Mouse (Mus musculus) brain, embryonic 14.5 days (tissue): Measurements from ENCODE around the gene Efl1. TPM values are rescaled to one million over a fixed set of nuclear protein-coding genes. Genes with fewer than 3 reads are reported as not detected.

Source experiments
- DNase-seq: peaks from one replicate; pipeline ENCODE4 v3.0.0-alpha.2; 2011; ENCODE audit warnings: low read depth
- CTCF ChIP-seq: fragments of 200-500 bp; IDR thresholded peaks from 2 replicates; pipeline ENCODE4 v1.5.1; 2012; ENCODE audit warnings: inconsistent platforms, mild to moderate bottlenecking, moderate library complexity, borderline replicate concordance; ENCODE audit not compliant: insufficient read depth, insufficient read length; ENCODE audit errors: extremely low read depth
- POLR2A ChIP-seq: fragments of 200-500 bp; IDR thresholded peaks from 2 replicates; pipeline ENCODE4 v1.6.1; 2012; ENCODE audit warnings: mild to moderate bottlenecking, inconsistent platforms, borderline replicate concordance; ENCODE audit not compliant: poor library complexity, insufficient read depth, insufficient read length, severe bottlenecking; ENCODE audit errors: extremely low read depth
- polyA plus RNA-seq: library from polyadenylated mRNA; depleted of rRNA; stranded (reverse); fragments of >200 nt; gene quantifications from 2 replicates; pipeline ENCODE4 v1.2.3, GENCODE M21; 2012

Gene Efl1
- polyA plus RNA-seq, 1 experiment: 11.2 TPM

DNA sequence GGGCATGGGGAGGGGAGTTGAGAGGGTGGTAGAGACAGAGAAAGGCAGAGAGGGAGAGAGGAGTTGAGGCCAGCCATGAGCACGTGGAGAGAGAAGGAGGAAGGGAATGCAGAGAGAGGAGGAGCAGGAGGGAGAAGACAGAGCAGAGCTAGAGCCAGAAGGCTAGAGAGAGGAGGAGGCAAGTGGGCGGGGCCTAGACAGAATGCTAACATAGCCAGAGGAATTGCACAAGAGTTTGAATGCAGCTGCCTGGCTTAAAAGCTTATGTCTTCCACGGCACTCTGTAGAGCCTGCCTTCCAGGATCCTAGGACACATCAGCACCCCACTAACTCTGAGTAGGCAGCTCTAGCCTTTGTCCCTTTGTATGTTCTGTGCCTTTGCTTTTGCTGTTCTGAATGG lies 40.3 kb downstream of the Efl1 start:
- no peak for TF ChIP-seq CTCF
- TF ChIP-seq POLR2A: no peak
- peak; percentile 28 for DNase-seq

DNA sequence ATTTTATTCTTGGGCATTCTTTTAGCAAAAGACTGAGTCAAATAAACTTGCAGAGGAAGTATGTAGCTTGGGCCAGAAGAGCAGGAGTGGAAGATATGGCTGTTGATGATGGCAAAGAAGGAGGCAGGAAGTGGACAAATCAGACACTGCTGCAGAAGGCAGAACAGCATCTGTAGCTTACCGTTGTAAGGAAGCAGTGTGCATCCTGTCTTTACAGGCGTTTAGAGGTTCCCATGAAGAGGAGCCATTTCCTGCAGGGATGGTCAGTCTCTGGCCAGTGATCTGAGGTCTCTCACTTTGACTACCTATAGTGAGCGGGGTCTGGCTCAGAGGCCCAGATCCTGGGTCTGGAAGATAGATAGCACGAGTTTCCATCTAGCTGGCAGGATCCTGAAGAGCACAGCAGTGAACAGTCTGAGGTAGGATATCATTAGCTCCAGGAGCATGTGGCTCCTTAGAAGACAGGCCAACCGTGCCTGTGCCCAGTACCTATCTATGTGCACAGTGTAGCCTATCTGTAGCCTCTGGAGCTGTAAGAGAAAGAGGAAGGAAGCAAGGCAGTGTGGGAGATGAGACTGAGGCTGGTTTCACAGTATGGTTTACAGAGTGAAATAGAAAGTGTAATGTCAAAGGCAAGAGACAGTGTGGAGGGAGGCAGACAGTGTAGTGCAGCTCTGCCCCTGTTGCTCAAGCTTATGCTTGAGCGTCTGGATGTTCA lies 42.8 kb downstream of the Efl1 start:
- TF ChIP-seq CTCF (no peak), POLR2A (no peak)
- DNase-seq: no peak

DNA sequence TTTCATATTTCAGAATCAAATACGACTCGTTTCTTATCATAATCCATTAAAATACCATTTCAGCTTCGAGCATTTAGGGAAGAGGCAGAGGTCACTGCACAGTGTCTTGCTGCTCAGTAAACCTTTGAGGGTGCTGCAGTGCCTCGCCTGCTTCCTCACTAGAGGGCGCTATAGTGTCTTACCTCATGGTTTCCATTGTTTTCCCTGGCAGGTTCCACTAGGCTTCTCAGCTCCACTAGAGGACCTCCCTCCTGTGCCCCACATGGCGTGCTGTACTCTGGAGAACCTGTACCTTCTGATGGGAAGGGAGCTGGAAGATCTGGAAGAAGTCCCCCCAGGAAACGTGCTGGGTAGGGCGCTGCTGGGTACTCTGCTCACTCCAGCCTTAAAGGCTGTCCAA lies 49.3 kb downstream of the Efl1 start:
- TF ChIP-seq CTCF: peak; percentile 17; the same call in 1 of the 2 replicates
- TF ChIP-seq POLR2A: no peak
- no peak for DNase-seq

DNA sequence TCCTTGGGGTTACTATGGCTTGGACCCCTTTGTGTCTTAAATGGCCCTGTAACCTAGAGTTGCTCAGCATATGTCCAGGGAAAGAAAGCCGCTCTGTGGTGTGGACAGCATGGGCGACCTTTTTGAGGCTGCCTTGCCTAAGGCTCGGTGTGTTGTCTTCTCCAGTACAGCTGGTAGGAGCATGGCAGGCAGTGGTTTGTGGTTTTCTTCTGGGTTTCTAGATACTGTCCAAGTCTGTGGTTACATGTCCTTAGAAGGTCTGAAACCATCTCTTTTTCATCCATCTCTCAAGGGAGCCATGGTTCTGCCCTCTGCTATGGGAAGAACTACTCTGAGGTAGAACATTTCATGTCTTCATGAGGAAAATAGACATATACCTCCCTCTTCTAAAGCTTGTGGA lies 50.6 kb downstream of the Efl1 start:
- DNase-seq: no peak
- TF ChIP-seq CTCF: no peak
- no peak for TF ChIP-seq POLR2A

DNA sequence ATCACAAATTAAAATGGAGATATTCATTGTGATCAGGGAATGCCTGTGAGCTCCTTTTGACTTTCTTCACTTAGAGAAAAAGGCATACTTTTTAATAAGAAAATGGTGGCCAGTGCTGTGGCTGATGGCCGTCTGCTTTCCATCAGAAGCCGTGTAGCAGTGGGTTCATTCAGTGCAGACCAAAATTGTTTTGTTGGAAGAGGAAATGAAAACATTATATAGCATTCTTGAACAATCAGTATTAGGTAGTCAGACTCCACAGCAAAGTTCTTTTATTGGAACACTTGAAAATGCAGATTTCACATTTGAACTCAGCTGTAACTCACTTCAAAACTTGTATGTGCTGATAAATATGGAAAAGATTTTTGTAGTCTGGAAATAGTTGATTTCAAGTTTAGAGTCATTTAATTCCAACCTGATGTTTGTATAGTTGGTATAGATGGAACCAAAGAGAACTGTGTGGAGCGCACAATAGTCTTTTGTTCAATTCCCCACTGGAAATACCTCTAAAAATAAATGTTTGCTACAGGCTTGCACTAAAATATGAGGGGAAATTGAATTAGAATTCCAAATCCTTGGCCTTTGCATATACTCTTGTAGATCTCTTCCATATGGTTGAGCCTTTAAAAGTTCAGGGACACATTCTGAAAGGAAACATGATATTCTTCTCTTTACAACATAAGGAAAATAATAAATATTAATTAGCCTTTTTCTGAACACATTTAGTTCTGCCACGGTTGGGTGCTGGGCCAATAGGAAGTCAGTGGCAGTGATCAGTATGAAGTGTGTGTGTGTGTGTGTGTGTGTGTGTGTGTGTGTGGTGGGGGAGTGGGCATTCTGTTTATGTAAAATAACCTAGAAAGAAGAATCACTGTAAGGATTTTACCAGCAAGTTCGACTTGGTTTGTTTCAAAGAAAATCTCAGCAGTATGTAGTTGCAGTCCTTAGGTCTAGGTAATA lies 54.2 kb downstream of the Efl1 start:
- DNase-seq: no peak
- TF ChIP-seq POLR2A (no peak), CTCF (no peak)

DNA sequence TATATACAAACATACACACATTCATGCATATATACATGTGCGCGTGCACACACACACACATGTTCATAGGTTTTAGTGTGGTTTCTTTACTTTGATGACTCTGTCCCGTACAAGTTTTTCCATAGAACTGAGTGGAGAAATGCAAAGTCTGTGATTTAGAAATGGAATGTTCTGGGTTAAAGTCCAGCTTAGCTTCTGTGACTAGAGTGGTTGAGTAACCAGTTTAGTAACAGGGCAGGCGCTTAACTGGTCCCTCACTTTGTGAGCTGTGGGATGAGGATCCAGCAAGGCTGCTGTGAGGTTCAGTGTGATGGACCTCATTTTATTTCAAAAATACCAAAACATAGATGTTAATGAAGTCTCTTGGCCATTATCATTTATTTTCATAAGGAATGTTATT lies 60.8 kb downstream of the Efl1 start:
- TF ChIP-seq POLR2A (no peak), CTCF (no peak)
- DNase-seq: no peak

DNA sequence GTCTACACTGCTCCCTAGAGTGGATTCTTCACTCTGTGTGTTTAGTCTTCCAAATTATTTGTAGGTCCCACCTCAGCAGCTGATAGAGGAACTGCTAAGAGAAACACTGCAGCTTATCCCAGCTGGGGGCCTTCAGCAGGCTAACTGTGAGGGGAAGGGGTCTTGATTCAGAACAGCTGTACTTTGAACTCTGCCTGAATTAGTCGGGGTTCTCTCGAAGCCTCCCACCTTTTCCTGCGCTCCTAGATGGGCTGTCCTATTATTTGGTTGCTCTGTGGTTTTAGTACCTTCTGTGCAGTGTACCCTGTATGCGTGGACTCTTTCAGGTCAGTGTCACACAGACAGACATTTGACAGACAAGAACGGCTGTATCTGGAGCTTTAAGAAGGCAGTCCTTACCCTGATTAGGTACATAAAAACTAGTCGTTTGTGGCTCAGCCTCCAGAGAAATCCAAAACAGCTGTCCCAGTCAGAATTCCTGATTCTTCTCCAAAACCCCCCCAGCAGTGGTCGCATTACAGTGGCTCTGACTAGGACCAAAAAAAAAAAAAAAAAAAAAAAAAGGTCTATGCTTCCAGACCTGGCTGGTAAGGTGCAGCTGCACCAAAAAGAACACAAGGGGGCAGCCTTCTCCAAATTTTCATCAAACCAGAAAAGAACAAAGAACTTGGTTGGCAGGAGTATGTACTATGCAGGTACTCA lies 66.9 kb downstream of the Efl1 start:
- DNase-seq: peak; percentile 95
- TF ChIP-seq CTCF: peak; percentile 76; the same call in 1 of the 2 replicates
- TF ChIP-seq POLR2A: no peak

DNA sequence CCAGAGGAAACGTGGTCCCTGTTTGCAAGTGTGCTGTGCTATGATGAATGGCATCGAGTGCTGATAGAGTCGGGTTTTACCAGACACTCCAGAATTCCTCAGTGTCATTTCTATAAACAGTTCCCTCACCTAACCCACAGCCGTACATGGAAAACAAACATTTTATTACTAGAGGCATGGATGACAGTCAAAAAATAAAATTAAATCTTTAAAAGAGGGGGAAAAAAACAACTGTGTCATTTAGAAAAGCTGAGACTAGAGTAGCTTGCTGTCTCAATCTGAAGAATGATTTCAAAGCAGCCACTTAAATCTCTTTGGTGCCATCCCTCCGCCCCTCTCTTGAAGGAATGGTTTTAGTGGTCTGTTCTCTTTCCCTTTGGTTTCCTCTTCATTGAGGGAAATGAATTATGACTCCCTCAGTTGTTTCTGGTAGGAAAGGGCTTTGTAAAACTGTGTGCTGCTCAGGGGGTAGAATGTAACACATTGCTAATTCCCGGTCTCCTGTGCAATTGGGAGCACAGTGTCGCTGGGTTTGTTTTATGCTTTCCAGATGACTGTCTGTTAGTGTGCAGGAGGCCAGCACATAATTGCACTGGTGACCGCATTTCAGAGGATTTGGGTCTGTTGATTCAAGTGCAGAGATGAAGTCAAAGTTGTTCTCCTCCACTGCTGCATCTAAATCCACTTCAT lies 67.6 kb downstream of the Efl1 start:
- peak; percentile 55 for DNase-seq
- TF ChIP-seq CTCF (no peak), POLR2A (no peak)

DNA sequence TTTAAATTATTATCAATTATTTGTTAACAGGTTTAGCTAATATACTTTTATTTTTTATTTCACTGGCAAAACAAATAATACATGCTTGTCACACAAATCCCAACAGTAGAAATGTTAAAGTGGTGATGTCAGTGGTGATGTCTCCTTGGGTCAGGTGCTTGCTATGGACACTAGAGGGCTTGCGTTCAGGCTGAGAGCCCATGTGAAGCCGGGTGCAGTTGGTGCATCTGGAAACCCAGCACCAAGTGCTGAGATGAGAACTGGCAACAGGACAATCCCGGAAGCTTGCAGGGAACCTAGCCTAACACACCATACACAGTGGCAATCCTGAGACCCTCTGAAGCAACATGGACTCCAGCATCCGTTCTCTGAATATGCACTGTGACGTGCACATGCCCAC lies 70.9 kb downstream of the Efl1 start:
- TF ChIP-seq CTCF (peak; percentile 59; the same call in 1 of the 2 replicates), POLR2A (no peak)
- peak; percentile 72 for DNase-seq

DNA sequence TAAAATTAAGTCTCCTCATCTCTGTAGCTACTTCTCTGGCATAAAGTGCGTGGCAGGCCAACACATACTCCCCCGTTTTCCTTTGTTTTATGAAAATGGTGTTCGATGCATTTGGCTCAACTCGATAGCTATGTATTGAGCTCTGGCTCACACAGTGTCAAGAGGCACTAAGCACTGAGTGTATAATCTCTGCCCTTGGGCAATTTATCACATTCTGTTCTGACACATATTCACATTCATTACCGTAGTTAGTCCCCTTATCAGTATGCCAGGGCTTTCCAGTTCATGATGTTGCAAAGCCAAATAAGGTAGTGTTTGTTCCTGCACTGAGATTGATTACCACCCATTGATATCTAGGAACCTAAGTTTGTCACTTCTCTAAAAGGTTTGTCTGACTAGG lies 71.3 kb downstream of the Efl1 start:
- TF ChIP-seq POLR2A (no peak), CTCF (no peak)
- DNase-seq: peak; percentile 42

DNA sequence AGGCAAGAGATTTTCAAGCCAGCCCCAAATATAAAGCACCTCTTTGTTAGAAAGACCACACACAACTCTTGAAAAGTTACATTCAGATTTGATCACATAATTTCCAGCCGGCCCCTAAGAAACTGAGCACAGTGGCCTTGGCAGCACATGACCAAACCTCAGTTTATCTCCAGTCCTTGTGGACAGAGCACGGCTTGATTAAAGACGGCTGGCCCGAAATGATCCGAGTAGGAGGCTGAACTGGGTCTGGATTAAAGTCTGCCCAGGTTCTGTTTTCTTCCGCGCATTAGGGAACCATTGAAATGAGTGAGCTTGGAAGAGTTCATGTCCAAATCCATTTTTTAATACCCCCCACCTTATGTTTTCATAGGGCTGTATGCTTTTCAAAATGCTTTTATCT lies 72.1 kb downstream of the Efl1 start:
- TF ChIP-seq POLR2A (no peak), CTCF (no peak)
- DNase-seq: no peak

DNA sequence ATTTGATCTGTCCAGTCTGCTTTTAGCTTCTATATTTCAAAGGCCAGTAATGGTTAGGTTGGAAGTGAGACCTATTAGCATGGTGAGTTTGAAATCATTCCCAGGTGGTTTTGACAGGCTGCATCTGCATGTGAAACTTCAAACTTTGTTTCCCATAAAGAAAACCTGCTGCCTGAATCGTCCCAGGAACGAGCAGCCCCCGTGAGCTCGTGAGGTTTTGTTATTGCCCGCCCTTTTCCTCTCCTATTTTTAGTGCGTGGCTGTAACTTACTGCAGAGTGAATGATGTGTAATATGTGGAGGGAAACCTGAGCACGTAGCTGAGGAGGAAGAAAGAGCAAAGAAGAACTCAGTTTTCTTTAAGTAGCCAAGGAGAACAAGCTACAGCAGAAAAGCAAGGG lies 72.5 kb downstream of the Efl1 start:
- TF ChIP-seq POLR2A (no peak), CTCF (no peak)
- DNase-seq: no peak

DNA sequence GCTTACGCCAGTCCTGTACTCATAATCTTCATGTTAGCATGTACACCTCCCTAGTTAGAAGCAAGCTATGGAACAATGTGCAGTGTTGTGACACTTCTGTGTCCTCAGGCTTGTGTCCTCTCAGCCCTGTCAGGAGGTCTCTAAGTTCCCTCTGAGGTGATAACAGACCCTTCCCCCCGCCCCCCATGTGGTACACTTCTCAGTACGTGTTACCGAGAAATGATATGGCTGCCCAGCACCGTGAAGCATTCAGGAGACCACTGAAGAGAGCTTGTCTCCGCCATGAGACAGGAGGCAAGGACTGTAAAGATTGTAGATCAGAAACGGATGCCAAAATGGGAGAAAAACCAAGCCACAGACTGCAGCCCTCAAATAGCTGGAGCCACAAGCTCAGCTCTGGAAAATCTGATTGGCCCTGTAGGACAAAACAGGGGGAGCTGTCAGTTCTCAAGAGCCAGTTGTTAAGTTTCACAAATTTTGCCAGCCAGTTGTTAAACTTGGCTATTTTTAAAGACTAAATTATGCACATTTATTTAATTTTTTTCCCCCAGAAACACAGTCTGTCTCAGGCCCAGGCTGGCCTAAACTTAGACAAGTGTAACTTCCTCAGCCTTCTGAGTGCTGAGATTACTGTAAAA lies 74.2 kb downstream of the Efl1 start:
- no peak for DNase-seq
- no peak for TF ChIP-seq POLR2A
- TF ChIP-seq CTCF: no peak
